Mouse (Mus musculus) G1E-ER4 (cell line): ENCODE measurements around the gene Tspo2. TPM values are rescaled to one million over a fixed set of nuclear protein-coding genes. Genes with fewer than 3 reads are reported as not detected.

Experiments
- GATA1 ChIP-seq: IDR thresholded peaks from one replicate; pipeline ENCODE4 v1.8.0; 2012; ENCODE audit warnings: low read length, inconsistent platforms
- polyA plus RNA-seq: library from polyadenylated mRNA; stranded (reverse); fragments of >175 nt; gene quantifications from 2 replicates; pipeline ENCODE4 v1.2.3, GENCODE M21; 2012

The Tspo2 gene
- 18.2 and 49.1 TPM in 2 replicates for polyA plus RNA-seq

GRCm38 (mm10) chr17:48451353-48451675 is at the start of gene Tspo2:
Gene Tspo2 (minus strand): TSS chr17:48451522.
- no peak for TF ChIP-seq GATA1

GRCm38 (mm10) chr17:48500846-48501445 is 49.6 kb upstream of the Tspo2 start:
- no peak for TF ChIP-seq GATA1

- no peak for TF ChIP-seq GATA1
Observed at GRCm38 (mm10) chr17:48497986-48498385, 46.7 kb upstream of the Tspo2 start.

GRCm38 (mm10) chr17:48493986-48494385 is 42.7 kb upstream of the Tspo2 start:
- TF ChIP-seq GATA1: no peak

GRCm38 (mm10) chr17:48493582-48493981 is 42.3 kb upstream of the Tspo2 start:
- TF ChIP-seq GATA1: no peak

GRCm38 (mm10) chr17:48492621-48493020 is 41.3 kb upstream of the Tspo2 start:
- no peak for TF ChIP-seq GATA1

GRCm38 (mm10) chr17:48489466-48489865 is 38.1 kb upstream of the Tspo2 start:
- TF ChIP-seq GATA1: no peak

- no peak for TF ChIP-seq GATA1
Observed at GRCm38 (mm10) chr17:48484191-48484590, 32.9 kb upstream of the Tspo2 start.

GRCm38 (mm10) chr17:48483764-48484163 is 32.4 kb upstream of the Tspo2 start:
- TF ChIP-seq GATA1: no peak

- TF ChIP-seq GATA1: no peak
Observed at GRCm38 (mm10) chr17:48479952-48480351, 28.6 kb upstream of the Tspo2 start.

- no peak for TF ChIP-seq GATA1
Observed at GRCm38 (mm10) chr17:48475444-48475843, 24.1 kb upstream of the Tspo2 start.

GRCm38 (mm10) chr17:48467395-48468231 is 16.3 kb upstream of the Tspo2 start:
- no peak for TF ChIP-seq GATA1

GRCm38 (mm10) chr17:48466769-48467394 is 15.6 kb upstream of the Tspo2 start:
- no peak for TF ChIP-seq GATA1

GRCm38 (mm10) chr17:48463391-48463790 is 12.1 kb upstream of the Tspo2 start:
- no peak for TF ChIP-seq GATA1

GRCm38 (mm10) chr17:48462096-48462495 is 10.8 kb upstream of the Tspo2 start:
- no peak for TF ChIP-seq GATA1

- TF ChIP-seq GATA1: no peak
Observed at GRCm38 (mm10) chr17:48457971-48458653, 6.8 kb upstream of the Tspo2 start.
